Mouse (Mus musculus): ENCODE measurements around the gene Aldh3b2. TPM values are rescaled to one million over a fixed set of nuclear protein-coding genes. Genes with fewer than 3 reads are reported as not detected.

Gene Aldh3b2
- polyA plus RNA-seq, 1 experiment from 2014 or later, result not detected

GRCm38 (mm10) chr19:4003112-4003511, 31.0 kb downstream of the Aldh3b2 start, which contains the start of gene Doc2g:
Gene Doc2g, plus strand, starts transcription at chr19:4003313.
- Histone ChIP-seq H3K27ac (no peak within 1 kb of the TSS), H3K4me2 (no peak within 1 kb of the TSS), H3K9me3 (replicated peaks) (no peaks in the 10 kb centered on the region), H3K9ac (no peak within 1 kb of the TSS), H3K27me3 (peaks cover 2% of the 10 kb centered on the region; the same call in 1 of the 2 replicates), H3K4me3 (no peak within 1 kb of the TSS), H3K36me3 (ENCODE audit: poor library complexity, severe bottlenecking) (peaks cover 31% of the 10 kb centered on the region), H3K4me1 (peaks cover 17% of the 10 kb centered on the region)
- ATAC-seq, result no peak
- WGBS, result 78% methylated on average over 1 of the region's 1 CpGs

GRCm38 (mm10) chr19:4003641-4004040, 31.5 kb downstream of the Aldh3b2 start:
- no peak overlapping the region for H3K9ac ChIP-seq
- peaks cover 36% of the 10 kb centered on the region for H3K36me3 ChIP-seq (ENCODE audit: poor library complexity, severe bottlenecking)
- H3K4me1 ChIP-seq, result peaks cover 17% of the 10 kb centered on the region
- H3K4me2 ChIP-seq, result no peak overlapping the region
- H3K9me3 ChIP-seq (replicated peaks), result no peaks in the 10 kb centered on the region
- H3K27me3 ChIP-seq, result no peaks in the 10 kb centered on the region; the same call in 1 of the 2 replicates
- no peak overlapping the region for H3K4me3 ChIP-seq
- no peak overlapping the region for H3K27ac ChIP-seq
- no peak for ATAC-seq
- WGBS, result 86% methylated on average over 12 of the region's 12 CpGs

GRCm38 (mm10) chr19:4004331-4004730, 32.2 kb downstream of the Aldh3b2 start:
- Histone ChIP-seq H3K27me3 (no peaks in the 10 kb centered on the region; the same call in 1 of the 2 replicates), H3K36me3 (ENCODE audit: poor library complexity, severe bottlenecking) (peaks cover 43% of the 10 kb centered on the region), H3K4me2 (no peak overlapping the region), H3K9me3 (replicated peaks) (no peaks in the 10 kb centered on the region), H3K9ac (no peak overlapping the region), H3K4me3 (no peak overlapping the region), H3K4me1 (peaks cover 17% of the 10 kb centered on the region), H3K27ac (no peak overlapping the region)
- no peak for ATAC-seq
- 89% methylated on average over 15 of the region's 15 CpGs for WGBS

- Histone ChIP-seq H3K9ac (no peak overlapping the region), H3K9me3 (replicated peaks) (no peaks in the 10 kb centered on the region), H3K4me3 (no peak overlapping the region), H3K4me2 (no peak overlapping the region), H3K4me1 (peaks cover 10% of the 10 kb centered on the region), H3K27ac (no peak overlapping the region), H3K36me3 (ENCODE audit: poor library complexity, severe bottlenecking) (peaks cover 51% of the 10 kb centered on the region), H3K27me3 (no peaks in the 10 kb centered on the region; the same call in 1 of the 2 replicates)
- no peak for ATAC-seq
- WGBS, result 90% methylated on average over 9 of the region's 9 CpGs
Measured at GRCm38 (mm10) chr19:4005091-4005490, 33.0 kb downstream of the Aldh3b2 start.

DNA sequence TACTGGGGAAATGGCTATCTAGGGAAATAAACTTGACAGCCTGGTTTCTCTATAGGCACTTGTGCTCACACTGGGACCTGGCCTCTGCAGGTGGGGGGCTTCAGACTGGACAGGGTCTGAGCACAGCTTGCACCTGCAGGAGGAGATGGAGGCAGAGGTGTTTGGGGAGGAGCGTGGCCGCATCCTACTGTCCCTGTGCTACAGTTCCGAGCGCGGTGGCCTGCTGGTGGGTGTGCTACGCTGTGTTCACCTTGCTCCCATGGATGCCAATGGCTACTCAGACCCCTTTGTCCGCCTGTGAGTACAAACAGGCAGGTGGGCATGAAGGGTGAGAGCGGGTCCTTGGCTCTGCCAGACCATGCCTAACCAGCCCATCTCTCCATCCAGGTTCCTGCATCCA, 33.8 kb downstream of the Aldh3b2 start:
- Histone ChIP-seq H3K36me3 (ENCODE audit: poor library complexity, severe bottlenecking) (peaks cover 55% of the 10 kb centered on the region), H3K4me3 (no peak overlapping the region), H3K27me3 (no peaks in the 10 kb centered on the region; the same call in 1 of the 2 replicates), H3K9me3 (replicated peaks) (no peaks in the 10 kb centered on the region), H3K4me2 (no peak overlapping the region), H3K9ac (no peak overlapping the region), H3K27ac (no peak overlapping the region), H3K4me1 (peaks cover 10% of the 10 kb centered on the region)
- ATAC-seq, result no peak
- 95% methylated on average over 8 of the region's 8 CpGs for WGBS

DNA sequence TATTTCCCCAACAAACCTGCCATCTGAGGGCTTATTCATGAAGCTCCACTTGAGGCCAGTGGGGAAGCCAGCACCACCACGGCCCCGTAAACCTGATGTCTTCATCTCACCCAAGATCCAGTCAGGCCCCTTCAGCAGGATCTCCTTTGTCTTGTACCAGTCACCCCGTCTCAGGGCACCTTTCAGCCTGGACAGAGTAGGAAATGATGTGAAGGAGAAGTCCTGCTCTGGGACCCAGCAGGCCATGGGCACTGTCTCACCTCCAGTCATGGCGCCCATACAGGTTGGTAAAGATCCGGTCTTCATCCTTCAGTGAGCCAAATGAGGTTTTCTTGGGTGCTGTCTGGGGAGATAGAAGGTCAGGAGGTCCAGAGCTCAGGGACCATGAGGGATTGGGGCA, 39.0 kb downstream of the Aldh3b2 start:
- ATAC-seq, result no peak
- peaks cover 44% of the 10 kb centered on the region for H3K36me3 ChIP-seq (ENCODE audit: poor library complexity, severe bottlenecking)
- no peak overlapping the region for H3K27ac ChIP-seq
- peak overlapping the region; percentile 79; the same call in 1 of the 2 replicates for H3K4me2 ChIP-seq
- 93% methylated on average over 5 of the region's 5 CpGs for WGBS
- H3K4me3 ChIP-seq, result no peak overlapping the region
- H3K9ac ChIP-seq, result no peak overlapping the region; the same call in 1 of the 2 replicates
- H3K9me3 ChIP-seq (replicated peaks), result no peaks in the 10 kb centered on the region
- H3K27me3 ChIP-seq, result no peaks in the 10 kb centered on the region
- peaks cover 13% of the 10 kb centered on the region for H3K4me1 ChIP-seq

DNA sequence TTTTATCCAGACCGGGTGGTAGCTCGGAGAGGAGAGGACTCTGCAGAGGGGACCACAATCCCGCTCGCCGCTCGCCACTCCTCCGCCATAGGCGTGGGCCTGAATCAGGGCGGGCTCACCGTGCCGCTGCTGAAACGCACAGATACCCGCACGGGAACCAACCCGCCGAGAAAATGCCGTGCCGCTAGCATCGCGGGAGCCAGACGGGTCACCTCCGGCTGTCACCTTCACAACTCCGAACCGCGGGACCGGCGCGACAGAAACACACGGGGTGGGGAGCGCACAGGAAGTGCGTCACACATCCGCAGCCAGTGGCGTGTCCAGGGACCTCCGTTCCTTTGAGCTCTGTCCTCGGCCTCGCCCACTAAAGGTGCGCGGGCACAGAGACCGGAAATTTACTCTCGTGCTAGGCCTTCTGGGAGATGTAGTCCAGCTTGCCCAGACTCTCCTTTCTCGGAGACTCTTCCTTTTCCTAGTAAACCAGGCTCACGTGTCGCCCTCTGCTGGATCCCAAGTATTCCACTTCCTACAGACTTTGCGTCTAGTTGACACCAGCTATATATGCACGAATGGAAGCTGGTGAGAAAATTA, 40.4 kb downstream of the Aldh3b2 start, which contains the start of gene Ndufv1:
Ndufv1 (minus strand) TSS at position 375 of the 591 bp plus-strand sequence.
- peak within 1 kb of the TSS; percentile 80 for H3K4me3 ChIP-seq
- peaks cover 13% of the 10 kb centered on the region for H3K4me1 ChIP-seq
- no peaks in the 10 kb centered on the region for H3K9me3 ChIP-seq (replicated peaks)
- under 1% methylated on average over 45 of the region's 45 CpGs for WGBS
- peak within 1 kb of the TSS; percentile 48 for H3K27ac ChIP-seq
- H3K27me3 ChIP-seq, result no peaks in the 10 kb centered on the region
- peaks cover 30% of the 10 kb centered on the region for H3K36me3 ChIP-seq (ENCODE audit: poor library complexity, severe bottlenecking)
- ATAC-seq, result peak; percentile 100
- peak within 1 kb of the TSS; percentile 79 for H3K4me2 ChIP-seq
- H3K9ac ChIP-seq, result peak within 1 kb of the TSS; percentile 80

GRCm38 (mm10) chr19:4013066-4013465, 40.9 kb downstream of the Aldh3b2 start:
- no peak; the same call in 1 of the 2 replicates for ATAC-seq
- H3K4me2 ChIP-seq, result peak overlapping the region; percentile 79
- H3K9ac ChIP-seq, result peak overlapping the region; percentile 31; the same call in 1 of the 2 replicates
- peak overlapping the region; percentile 80 for H3K4me3 ChIP-seq
- peaks cover 13% of the 10 kb centered on the region for H3K4me1 ChIP-seq
- no peaks in the 10 kb centered on the region for H3K9me3 ChIP-seq (replicated peaks)
- peaks cover 24% of the 10 kb centered on the region for H3K36me3 ChIP-seq (ENCODE audit: poor library complexity, severe bottlenecking)
- WGBS, result 25% methylated on average over 9 of the region's 9 CpGs
- H3K27ac ChIP-seq, result no peak overlapping the region
- H3K27me3 ChIP-seq, result no peaks in the 10 kb centered on the region

DNA sequence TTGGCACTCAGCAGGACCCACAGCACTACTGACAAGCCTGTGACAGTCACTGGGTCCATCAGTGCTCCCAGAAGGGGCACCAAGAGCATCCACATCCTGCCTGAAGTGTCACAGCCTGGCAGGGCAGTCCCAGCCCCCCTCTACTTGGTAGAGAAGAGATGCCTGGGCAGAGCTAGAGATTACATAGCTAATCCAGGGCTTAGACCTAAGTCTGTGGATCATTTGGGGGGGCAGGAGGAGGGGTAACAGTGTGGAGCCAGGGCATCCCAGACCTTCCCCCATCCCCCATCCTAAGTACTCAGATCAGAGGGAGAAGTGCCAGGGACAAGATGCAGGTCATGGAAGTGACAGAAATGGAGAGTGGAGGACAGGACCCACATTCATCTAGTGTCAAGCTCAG, 42.7 kb downstream of the Aldh3b2 start:
- Histone ChIP-seq H3K27ac (no peak overlapping the region), H3K4me3 (no peak overlapping the region), H3K36me3 (ENCODE audit: poor library complexity, severe bottlenecking) (peaks cover 7% of the 10 kb centered on the region), H3K27me3 (no peaks in the 10 kb centered on the region), H3K9ac (peak overlapping the region; percentile 1), H3K4me1 (peaks cover 22% of the 10 kb centered on the region), H3K4me2 (no peak overlapping the region), H3K9me3 (replicated peaks) (no peaks in the 10 kb centered on the region)
- ATAC-seq, result no peak

DNA sequence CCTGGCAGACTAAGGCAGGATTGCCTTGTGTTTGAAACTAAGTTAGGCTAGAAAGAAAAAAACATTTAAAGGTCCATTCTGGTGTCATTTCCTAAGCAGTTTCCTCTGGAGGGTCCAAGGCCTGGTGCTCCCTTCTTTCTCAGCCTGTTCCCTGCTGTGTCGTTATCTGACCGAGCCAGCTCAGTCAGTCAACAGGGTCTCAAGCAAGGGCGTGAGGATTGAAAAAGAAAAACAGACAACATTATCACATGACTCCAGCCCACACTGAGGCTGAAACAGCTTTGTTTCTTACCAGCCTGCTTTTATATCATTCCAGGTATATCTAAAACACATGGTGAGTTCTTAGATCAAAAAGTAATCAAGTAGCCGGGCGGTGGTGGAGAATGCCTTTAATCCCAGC, 43.5 kb downstream of the Aldh3b2 start:
- Histone ChIP-seq H3K27ac (no peak overlapping the region), H3K36me3 (ENCODE audit: poor library complexity, severe bottlenecking) (no peaks in the 10 kb centered on the region), H3K9me3 (replicated peaks) (no peaks in the 10 kb centered on the region), H3K4me1 (peaks cover 22% of the 10 kb centered on the region), H3K9ac (no peak overlapping the region), H3K27me3 (no peaks in the 10 kb centered on the region), H3K4me3 (no peak overlapping the region), H3K4me2 (no peak overlapping the region)
- 53% methylated on average over 5 of the region's 5 CpGs for WGBS
- no peak for ATAC-seq

DNA sequence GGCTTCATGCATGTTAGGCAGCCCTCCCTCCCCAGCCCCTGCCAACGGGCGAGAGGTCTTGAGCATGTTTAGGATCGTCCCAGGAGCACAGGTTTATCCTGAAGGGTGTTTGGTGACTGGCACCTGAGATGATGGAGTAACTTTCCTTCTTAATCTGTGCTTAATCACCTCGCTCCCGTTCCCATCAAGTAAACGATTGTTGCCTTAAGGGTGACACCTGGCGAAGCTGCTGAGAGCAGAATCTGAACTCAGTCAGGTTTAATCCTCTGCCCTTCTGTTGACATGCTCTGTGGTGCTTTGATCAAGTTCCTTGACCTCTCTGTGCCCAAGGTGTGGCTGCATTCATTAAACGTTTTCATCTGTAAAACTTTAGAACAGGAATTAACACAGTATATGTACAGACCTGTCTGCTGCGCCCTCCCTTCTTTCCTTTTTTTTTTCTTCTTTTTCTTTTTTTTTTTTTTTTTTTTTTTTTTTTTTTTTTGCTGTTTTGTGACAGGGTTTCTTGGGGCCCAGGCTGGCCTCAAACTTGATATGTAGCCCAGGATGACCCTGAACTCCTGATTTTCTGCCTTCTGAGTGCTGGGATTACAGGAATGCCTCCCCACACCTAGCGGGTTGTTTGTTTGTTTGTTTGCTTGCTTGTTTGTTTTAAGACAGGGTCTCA, 45.9 kb downstream of the Aldh3b2 start:
- peaks cover 9% of the 10 kb centered on the region; the same call in 1 of the 2 replicates for H3K4me1 ChIP-seq
- no peaks in the 10 kb centered on the region for H3K9me3 ChIP-seq (replicated peaks)
- WGBS, result 64% methylated on average over 10 of the region's 10 CpGs
- no peaks in the 10 kb centered on the region for H3K27me3 ChIP-seq
- H3K4me2 ChIP-seq, result no peak overlapping the region
- no peak overlapping the region for H3K4me3 ChIP-seq
- H3K27ac ChIP-seq, result no peak overlapping the region
- no peak overlapping the region for H3K9ac ChIP-seq
- H3K36me3 ChIP-seq (ENCODE audit: poor library complexity, severe bottlenecking), result no peaks in the 10 kb centered on the region
- no peak for ATAC-seq

DNA sequence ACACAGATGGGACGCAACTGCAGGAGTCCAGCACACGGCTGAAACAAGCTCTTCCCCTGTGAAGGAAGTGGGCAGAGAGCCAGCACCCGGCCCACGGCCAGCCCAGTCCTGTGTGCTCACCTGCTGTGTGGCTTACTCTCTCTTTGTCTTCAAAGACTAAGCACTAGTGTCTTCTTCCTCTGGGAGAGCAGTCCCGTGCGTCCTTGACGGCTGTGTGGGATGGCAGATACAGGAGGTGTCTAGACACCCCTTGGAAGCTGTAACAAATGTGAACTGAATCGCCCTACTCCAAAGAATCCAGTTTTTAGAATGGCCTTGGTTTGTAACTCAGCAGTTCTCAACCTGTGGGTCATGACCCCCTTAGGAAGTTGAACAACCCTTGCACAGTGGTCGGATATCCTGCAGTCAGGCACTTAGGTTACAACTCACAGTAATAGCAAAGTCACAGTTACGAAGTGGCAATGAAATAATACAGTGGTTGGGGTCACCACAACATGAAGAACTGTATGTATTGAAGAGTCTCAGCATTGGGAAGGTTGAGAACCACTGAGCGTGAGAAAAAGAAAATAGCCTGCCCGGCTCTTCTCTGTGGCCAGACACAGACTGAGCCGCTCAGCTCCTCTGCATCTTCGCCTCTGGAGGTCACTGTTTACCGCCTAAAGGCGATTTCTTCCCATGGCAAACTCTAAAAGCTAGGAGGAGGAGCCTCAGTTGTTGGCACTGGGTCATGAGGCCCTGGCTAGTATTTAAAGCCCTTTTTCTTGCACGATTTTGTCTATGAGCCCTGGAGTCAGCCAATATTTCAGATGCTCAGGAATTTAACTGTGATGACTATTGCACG, 46.8 kb downstream of the Aldh3b2 start:
- Histone ChIP-seq H3K9me3 (replicated peaks) (no peaks in the 10 kb centered on the region), H3K4me1 (peaks cover 9% of the 10 kb centered on the region; the same call in 1 of the 2 replicates), H3K4me3 (no peak overlapping the region), H3K9ac (no peak overlapping the region), H3K4me2 (no peak overlapping the region), H3K27ac (no peak overlapping the region), H3K36me3 (ENCODE audit: poor library complexity, severe bottlenecking) (no peaks in the 10 kb centered on the region), H3K27me3 (no peaks in the 10 kb centered on the region)
- ATAC-seq, result peak; percentile 57; the same call in 1 of the 2 replicates
- WGBS, result 28% methylated on average over 18 of the region's 18 CpGs

Data from forebrain, embryonic 13.5 days (tissue).